Mouse (Mus musculus): ENCODE data around the gene Iqschfp. TPM values are rescaled to one million over a fixed set of nuclear protein-coding genes. Genes with fewer than 3 reads are reported as not detected.

The Iqschfp gene
- polyA plus RNA-seq, 1 experiment from 2014 or later: not detected

- no peaks in the 10 kb centered on the region for H3K27me3 ChIP-seq
- no peak overlapping the region for H3K4me2 ChIP-seq
- H3K4me3 ChIP-seq: no peak overlapping the region
- no peaks in the 10 kb centered on the region for H3K9me3 ChIP-seq
- 0 out of 2 replicates have a peak, but pooled peaks cover 3% of the 10 kb centered on the region for H3K36me3 ChIP-seq
- no peak for ATAC-seq (ENCODE audit: borderline replicate concordance, extremely low read depth, low FRiP score, low TSS enrichment)
- H3K4me1 ChIP-seq: no peaks in the 10 kb centered on the region
- no peak overlapping the region for H3K27ac ChIP-seq
- no peak overlapping the region for H3K9ac ChIP-seq
- 74% methylated on average over 3 of the region's 3 CpGs for WGBS
Measured at GRCm38 (mm10) chr3:68630821-68631220, 738.8 kb downstream of the Iqschfp start.

GRCm38 (mm10) chr3:68632714-68633113 lies 740.7 kb downstream of the Iqschfp start:
- Histone ChIP-seq H3K36me3 (0 out of 2 replicates have a peak, but pooled peaks cover 3% of the 10 kb centered on the region), H3K4me2 (no peak overlapping the region), H3K9ac (no peak overlapping the region), H3K4me1 (no peaks in the 10 kb centered on the region), H3K27ac (no peak overlapping the region), H3K4me3 (no peak overlapping the region), H3K27me3 (no peaks in the 10 kb centered on the region), H3K9me3 (no peaks in the 10 kb centered on the region)
- WGBS: 73% methylated on average over 3 of the region's 3 CpGs
- ATAC-seq (ENCODE audit: borderline replicate concordance, extremely low read depth, low FRiP score, low TSS enrichment): no peak

GRCm38 (mm10) chr3:68633577-68633976 lies 741.5 kb downstream of the Iqschfp start:
- WGBS: 87% methylated on average over 4 of the region's 4 CpGs
- no peak for ATAC-seq (ENCODE audit: borderline replicate concordance, extremely low read depth, low FRiP score, low TSS enrichment)
- Histone ChIP-seq H3K27me3 (no peaks in the 10 kb centered on the region), H3K27ac (no peak overlapping the region), H3K4me1 (no peaks in the 10 kb centered on the region), H3K9me3 (no peaks in the 10 kb centered on the region), H3K9ac (no peak overlapping the region), H3K4me2 (no peak overlapping the region), H3K36me3 (no peaks in the 10 kb centered on the region), H3K4me3 (no peak overlapping the region)

- Histone ChIP-seq H3K27ac (no peak overlapping the region), H3K27me3 (no peaks in the 10 kb centered on the region), H3K4me1 (no peaks in the 10 kb centered on the region), H3K9me3 (no peaks in the 10 kb centered on the region), H3K9ac (no peak overlapping the region), H3K36me3 (no peaks in the 10 kb centered on the region), H3K4me2 (no peak overlapping the region), H3K4me3 (no peak overlapping the region)
- WGBS: 59% methylated on average over 7 of the region's 7 CpGs
- no peak for ATAC-seq (ENCODE audit: borderline replicate concordance, extremely low read depth, low FRiP score, low TSS enrichment)
Measured at GRCm38 (mm10) chr3:68637960-68638359, 745.9 kb downstream of the Iqschfp start.

GRCm38 (mm10) chr3:68638703-68639102 lies 746.7 kb downstream of the Iqschfp start:
- Histone ChIP-seq H3K27me3 (no peaks in the 10 kb centered on the region), H3K4me1 (no peaks in the 10 kb centered on the region), H3K4me3 (no peak overlapping the region), H3K9me3 (no peaks in the 10 kb centered on the region), H3K27ac (no peak overlapping the region), H3K9ac (no peak overlapping the region), H3K4me2 (no peak overlapping the region), H3K36me3 (no peaks in the 10 kb centered on the region)
- ATAC-seq (ENCODE audit: borderline replicate concordance, extremely low read depth, low FRiP score, low TSS enrichment): no peak
- WGBS: 85% methylated on average over 1 of the region's 1 CpGs

- no peak overlapping the region for H3K27ac ChIP-seq
- H3K36me3 ChIP-seq: no peaks in the 10 kb centered on the region
- no peak overlapping the region for H3K4me2 ChIP-seq
- ATAC-seq (ENCODE audit: borderline replicate concordance, extremely low read depth, low FRiP score, low TSS enrichment): no peak
- H3K27me3 ChIP-seq: no peaks in the 10 kb centered on the region
- no peaks in the 10 kb centered on the region for H3K9me3 ChIP-seq
- WGBS: 76% methylated on average over 7 of the region's 7 CpGs
- H3K4me3 ChIP-seq: no peak overlapping the region
- H3K9ac ChIP-seq: no peak overlapping the region
- no peaks in the 10 kb centered on the region for H3K4me1 ChIP-seq
Measured at GRCm38 (mm10) chr3:68642935-68643334, 750.9 kb downstream of the Iqschfp start.

- no peak overlapping the region for H3K27ac ChIP-seq
- no peak overlapping the region for H3K9ac ChIP-seq
- no peaks in the 10 kb centered on the region for H3K27me3 ChIP-seq
- no peak for ATAC-seq (ENCODE audit: borderline replicate concordance, extremely low read depth, low FRiP score, low TSS enrichment)
- H3K36me3 ChIP-seq: no peaks in the 10 kb centered on the region
- WGBS: 79% methylated on average over 6 of the region's 6 CpGs
- no peaks in the 10 kb centered on the region for H3K4me1 ChIP-seq
- no peak overlapping the region for H3K4me3 ChIP-seq
- no peak overlapping the region for H3K4me2 ChIP-seq
- no peaks in the 10 kb centered on the region for H3K9me3 ChIP-seq
Measured at GRCm38 (mm10) chr3:68646387-68647130, 754.5 kb downstream of the Iqschfp start.

- Histone ChIP-seq H3K27me3 (no peaks in the 10 kb centered on the region), H3K4me3 (no peak overlapping the region), H3K9ac (no peak overlapping the region), H3K36me3 (no peaks in the 10 kb centered on the region), H3K4me1 (no peaks in the 10 kb centered on the region), H3K9me3 (no peaks in the 10 kb centered on the region), H3K4me2 (no peak overlapping the region), H3K27ac (no peak overlapping the region)
- 59% methylated on average over 3 of the region's 3 CpGs for WGBS
- ATAC-seq (ENCODE audit: borderline replicate concordance, extremely low read depth, low FRiP score, low TSS enrichment): no peak
Measured at GRCm38 (mm10) chr3:68647282-68647681, 755.2 kb downstream of the Iqschfp start.

- Histone ChIP-seq H3K27me3 (no peaks in the 10 kb centered on the region), H3K4me1 (no peaks in the 10 kb centered on the region), H3K9me3 (no peaks in the 10 kb centered on the region), H3K9ac (no peak overlapping the region), H3K36me3 (no peaks in the 10 kb centered on the region), H3K4me2 (no peak overlapping the region), H3K27ac (no peak overlapping the region), H3K4me3 (no peak overlapping the region)
- ATAC-seq (ENCODE audit: borderline replicate concordance, extremely low read depth, low FRiP score, low TSS enrichment): no peak
- WGBS: 89% methylated on average over 3 of the region's 3 CpGs
Measured at GRCm38 (mm10) chr3:68650251-68650650, 758.2 kb downstream of the Iqschfp start.

- H3K4me1 ChIP-seq: no peaks in the 10 kb centered on the region
- no peak overlapping the region for H3K9ac ChIP-seq
- ATAC-seq (ENCODE audit: borderline replicate concordance, extremely low read depth, low FRiP score, low TSS enrichment): no peak
- no peak overlapping the region for H3K4me2 ChIP-seq
- no peak overlapping the region for H3K27ac ChIP-seq
- no peaks in the 10 kb centered on the region for H3K27me3 ChIP-seq
- no peaks in the 10 kb centered on the region for H3K9me3 ChIP-seq
- H3K36me3 ChIP-seq: no peaks in the 10 kb centered on the region
- 57% methylated on average over 4 of the region's 4 CpGs for WGBS
- H3K4me3 ChIP-seq: no peak overlapping the region
Measured at GRCm38 (mm10) chr3:68656607-68657352, 764.7 kb downstream of the Iqschfp start.

GRCm38 (mm10) chr3:68657589-68658245 lies 765.7 kb downstream of the Iqschfp start:
- WGBS: 27% methylated on average over 9 of the region's 9 CpGs
- Histone ChIP-seq H3K9me3 (no peaks in the 10 kb centered on the region), H3K4me1 (no peaks in the 10 kb centered on the region), H3K9ac (no peak overlapping the region), H3K36me3 (no peaks in the 10 kb centered on the region), H3K4me3 (no peak overlapping the region), H3K27me3 (no peaks in the 10 kb centered on the region), H3K27ac (no peak overlapping the region), H3K4me2 (no peak overlapping the region)
- no peak for ATAC-seq (ENCODE audit: borderline replicate concordance, extremely low read depth, low FRiP score, low TSS enrichment)

GRCm38 (mm10) chr3:68659996-68660395 lies 768.0 kb downstream of the Iqschfp start:
- Histone ChIP-seq H3K9ac (no peak overlapping the region), H3K4me2 (no peak overlapping the region), H3K27ac (no peak overlapping the region), H3K27me3 (no peaks in the 10 kb centered on the region), H3K9me3 (no peaks in the 10 kb centered on the region), H3K4me1 (no peaks in the 10 kb centered on the region), H3K36me3 (no peaks in the 10 kb centered on the region), H3K4me3 (no peak overlapping the region)
- no peak for ATAC-seq (ENCODE audit: borderline replicate concordance, extremely low read depth, low FRiP score, low TSS enrichment)
- 90% methylated on average over 6 of the region's 6 CpGs for WGBS
